Mouse (Mus musculus) large intestine, adult 2 months (tissue): ENCODE results near the gene Fkbp4. TPM values are rescaled to one million over a fixed set of nuclear protein-coding genes. Genes with fewer than 3 reads are reported as not detected.

Experiments used
- DNase-seq: peaks from one replicate; pipeline ENCODE4 v3.0.0-alpha.2; 2012; ENCODE audit warnings: low read depth, low spot score
- WGBS: fragments of 180-500 bp; shearing (Covaris S2); methylation state at CpG from one replicate; pipeline ENCODE4 v1.1.7; 2018; 5-methylcytosine and 5-hydroxymethylcytosine counted together
- polyA plus RNA-seq: library from polyadenylated mRNA; depleted of rRNA; stranded (reverse); fragments of >200 nt; gene quantifications from 2 replicates; pipeline ENCODE4 v1.2.3, GENCODE M21; 2012; rRNA removed

Fkbp4 gene
- polyA plus RNA-seq = 162 and 189 TPM in 2 replicates

DNA sequence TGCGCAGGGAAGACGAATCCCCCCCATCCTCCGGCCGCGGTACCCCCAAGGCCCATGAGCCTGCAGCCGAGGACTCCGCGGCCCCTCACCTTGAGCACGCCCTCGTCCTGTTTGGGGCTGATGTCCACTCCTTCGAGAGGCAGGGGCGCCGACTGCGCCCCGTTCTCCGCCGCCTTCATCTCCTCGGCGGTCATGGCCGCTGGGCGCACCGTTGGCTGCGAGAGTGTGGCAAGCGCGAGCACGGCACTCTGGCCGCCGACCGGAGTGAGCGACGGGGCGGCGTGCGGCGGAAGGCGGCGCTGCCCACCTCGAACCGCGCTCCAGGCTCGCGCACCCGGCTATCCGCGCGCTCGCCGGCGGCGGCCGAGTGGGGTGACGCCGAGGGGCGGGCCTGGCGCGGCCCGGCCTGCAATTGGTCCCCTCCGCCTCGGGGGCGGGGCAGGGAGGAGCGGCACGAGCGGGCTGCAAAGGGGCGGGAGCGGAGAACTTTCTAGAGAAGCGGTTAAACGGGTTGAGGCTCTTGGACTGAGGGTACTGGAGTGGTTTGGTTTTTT, at the start of gene Fkbp4:
Fkbp4 (minus strand) TSS at position 361 of the 554 bp plus-strand sequence.
- 1% methylated on average over 67 of the region's 67 CpGs for WGBS
- DNase-seq = no peak

DNA sequence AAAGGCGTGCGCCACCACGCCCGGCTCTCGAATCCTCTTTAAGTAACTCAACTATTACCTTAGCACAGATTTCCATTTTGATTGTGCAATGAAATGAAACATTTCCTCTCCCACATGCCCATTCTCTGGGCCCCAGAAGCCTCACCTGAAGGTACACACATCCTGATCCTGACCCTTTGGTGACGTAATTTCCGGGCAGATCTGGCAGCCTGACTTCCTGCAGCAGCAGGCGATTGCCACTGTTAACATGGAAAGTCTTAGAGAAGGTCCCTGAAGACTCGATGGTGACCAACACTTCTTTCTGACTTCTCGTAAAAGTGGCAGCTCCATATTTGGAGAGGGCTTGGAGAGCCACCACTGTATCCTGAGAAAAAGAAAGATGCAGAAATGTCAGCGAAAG, 49.3 kb upstream of the Fkbp4 start:
- no peak for DNase-seq
- WGBS = 85% methylated on average over 11 of the region's 11 CpGs

DNA sequence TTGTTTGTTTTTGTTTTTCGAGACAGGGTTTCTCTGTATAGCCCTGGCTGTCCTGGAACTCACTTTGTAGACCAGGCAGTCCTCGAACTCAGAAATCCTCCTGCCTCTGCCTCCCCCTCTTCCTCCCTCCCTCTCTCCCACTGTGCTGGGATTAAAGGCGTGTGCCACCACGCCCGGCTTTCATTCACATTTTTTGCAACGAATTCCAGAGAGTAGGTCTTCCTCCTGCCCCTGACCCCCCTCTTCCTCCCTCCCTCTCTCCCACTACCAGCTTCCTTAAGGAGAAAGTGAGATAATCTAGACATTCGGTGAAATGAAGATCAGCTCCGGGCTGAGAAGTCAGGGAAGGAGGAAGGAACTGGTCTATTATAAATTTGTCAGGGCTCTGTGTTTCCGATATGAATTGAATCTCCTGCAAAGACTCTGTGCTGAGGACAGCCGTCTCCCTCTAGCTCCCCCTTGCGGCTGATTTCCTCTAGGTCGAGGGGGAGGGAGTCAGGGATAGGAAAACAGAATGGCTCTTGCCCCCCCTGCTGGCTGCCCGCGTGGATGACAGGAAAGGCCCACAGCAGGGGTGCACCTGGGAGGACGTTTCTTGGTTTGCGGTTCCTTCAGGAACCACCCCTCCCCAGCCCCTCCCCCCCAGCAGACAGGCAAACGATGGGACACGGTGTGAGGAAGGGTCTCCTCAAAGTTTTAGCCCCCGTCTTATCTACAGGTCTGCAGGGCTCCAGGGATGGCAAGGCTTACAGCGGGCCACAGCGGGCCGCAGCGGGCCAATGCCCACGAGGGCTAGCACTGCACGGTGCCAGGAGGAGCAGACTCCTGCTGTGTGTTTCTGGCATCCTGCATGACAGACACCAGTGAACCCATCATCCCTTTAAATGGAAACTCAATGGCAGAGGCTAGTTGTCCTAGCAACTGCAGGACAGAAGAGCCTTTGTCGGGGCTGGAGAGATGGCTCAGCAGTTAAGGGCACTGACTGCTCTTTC, 41.3 kb upstream of the Fkbp4 start:
- DNase-seq = peak; percentile 92
- 20% methylated on average over 26 of the region's 26 CpGs for WGBS

DNA sequence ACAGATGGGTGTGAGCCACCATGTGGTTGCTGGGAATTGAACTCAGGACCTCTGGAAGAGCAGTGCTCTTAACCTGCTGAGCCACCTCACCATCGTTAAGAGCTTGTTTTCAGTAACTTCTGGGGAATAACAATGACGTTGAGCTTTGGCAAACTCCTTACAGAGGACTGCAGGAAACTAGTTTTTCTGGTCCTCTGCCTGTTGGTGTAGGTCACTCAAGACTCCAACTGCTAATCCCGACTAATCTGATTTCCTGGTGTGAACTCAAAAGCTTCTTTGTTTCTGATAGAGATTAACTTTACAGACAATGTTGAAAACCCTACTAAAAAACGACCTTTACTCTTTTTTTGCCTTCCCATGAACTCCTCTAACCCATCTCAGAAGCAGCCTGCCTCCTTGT, 39.0 kb upstream of the Fkbp4 start:
- WGBS = 22% methylated on average over 4 of the region's 4 CpGs

DNA sequence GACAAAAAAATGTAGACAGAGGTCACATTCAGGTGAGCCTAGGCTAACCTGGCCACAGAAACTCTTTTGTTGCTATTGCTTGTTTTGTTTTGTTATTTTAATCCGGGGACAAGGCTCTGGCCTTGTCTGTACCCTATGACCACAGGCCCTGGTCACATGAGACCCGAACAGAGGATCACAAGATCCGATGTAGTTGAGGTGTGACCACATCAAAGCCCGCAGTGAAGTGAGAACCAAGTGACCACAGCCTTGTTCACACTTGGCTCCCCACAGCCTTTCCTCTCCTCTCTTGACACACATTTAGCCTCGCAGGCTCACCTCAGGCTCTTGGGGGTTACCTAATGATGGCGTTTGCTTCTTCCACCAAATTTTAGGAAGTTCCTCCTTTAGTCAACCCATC, 35.6 kb upstream of the Fkbp4 start:
- WGBS = 84% methylated on average over 6 of the region's 6 CpGs
- DNase-seq = no peak

More for the DNA sequence above, 39.0 kb upstream of the Fkbp4 start:
- DNase-seq = no peak

DNA sequence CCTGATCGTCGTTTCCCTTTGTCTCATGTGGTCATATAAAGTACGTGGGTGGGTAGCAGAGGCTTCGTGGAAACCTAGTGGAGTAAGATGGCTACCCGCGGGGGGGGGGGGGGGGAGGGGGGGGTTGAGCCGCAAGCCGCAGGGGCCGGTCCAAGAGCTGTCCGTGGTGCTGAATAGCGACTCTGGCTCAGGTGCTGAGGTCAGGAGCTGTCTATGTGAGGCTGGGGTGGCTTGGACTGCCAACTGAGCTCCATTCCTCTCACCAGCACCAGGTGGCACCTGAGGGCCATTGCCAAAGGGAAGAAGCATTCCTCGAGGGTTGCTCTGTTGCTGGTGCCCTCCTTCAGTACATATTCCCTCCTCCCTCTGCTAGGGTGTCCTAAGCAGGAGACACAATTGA, 31.0 kb upstream of the Fkbp4 start:
- no peak for DNase-seq
- WGBS = 4% methylated on average over 11 of the region's 12 CpGs

DNA sequence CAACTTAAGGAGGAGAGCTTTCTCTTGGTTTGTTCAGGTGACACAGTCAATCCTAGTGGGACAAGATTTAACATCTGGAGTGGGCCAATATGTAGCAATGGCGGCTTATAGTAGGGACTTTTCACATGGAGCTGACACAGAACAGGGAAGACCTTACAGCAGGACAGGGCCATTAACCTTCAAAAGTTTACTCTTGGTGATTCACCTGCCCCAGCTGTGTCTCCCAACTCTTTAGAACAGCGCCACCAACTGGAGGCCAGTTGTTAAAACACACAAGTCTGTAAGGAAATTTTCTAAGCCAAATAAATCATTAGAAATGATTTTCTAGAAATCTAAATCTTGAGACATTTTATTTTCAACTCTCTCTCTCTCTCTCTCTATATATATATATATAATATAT, 28.8 kb upstream of the Fkbp4 start:
- WGBS = 44% methylated on average over 2 of the region's 2 CpGs
- DNase-seq = no peak

DNA sequence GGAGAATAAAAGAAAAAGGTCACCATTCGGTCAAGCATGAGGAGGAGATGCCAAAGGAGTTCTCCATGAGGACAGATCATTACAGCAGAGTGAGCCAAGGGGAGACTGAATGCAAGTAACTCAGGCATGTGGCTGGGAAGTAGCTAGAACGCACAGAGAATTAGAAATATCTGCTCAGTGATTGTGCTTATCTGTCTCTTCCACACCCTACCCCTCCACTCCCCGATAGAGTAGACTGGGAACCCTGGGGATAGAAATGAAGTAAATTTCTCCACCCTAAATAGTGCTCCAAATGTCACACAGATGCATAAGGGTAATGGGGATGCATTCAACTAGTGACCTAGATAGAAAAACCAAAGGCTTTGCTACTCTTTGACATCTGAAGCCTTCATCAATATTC, 28.1 kb upstream of the Fkbp4 start:
- WGBS = 66% methylated on average over 3 of the region's 3 CpGs
- DNase-seq = no peak

DNA sequence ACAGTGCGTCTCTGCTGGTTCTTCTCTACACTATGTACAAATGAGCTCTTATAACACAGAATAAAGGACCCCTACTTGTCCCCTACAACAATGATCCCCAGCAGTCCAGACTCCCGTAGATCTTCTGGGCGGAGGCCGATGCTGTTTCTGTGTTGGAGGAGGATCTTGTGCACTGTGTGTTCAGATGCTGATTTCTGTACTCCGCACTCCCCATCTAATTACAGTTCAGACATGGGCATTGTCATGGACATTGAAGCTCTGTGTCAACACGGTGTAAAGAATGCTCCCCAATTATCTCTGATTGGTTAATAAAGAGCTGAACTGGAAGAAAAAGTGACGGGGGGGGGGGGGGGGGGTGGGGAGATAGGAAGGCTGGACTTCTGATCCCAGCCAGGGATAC, 27.6 kb upstream of the Fkbp4 start:
- DNase-seq = no peak
- WGBS = 44% methylated on average over 7 of the region's 7 CpGs

DNA sequence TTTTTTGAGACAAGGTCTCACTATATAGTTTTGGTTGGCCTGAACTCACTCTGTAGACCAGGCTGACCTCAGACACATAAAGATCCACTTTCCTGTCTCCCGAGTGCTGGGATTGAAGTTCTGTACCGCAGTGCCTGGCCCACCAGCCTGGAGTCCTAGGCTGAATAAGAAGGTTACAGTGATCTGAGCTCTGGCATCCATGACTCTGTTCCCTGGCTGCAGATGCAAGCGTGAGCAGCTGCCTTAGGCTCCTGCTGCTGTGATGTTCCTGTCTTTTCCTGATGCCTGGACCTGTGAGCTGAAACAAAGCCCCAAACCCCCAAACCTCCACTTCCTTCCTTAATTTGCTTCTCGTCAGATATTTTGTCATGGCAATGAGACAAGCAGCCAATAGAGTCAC, 26.5 kb upstream of the Fkbp4 start:
- DNase-seq = no peak
- 85% methylated on average over 4 of the region's 4 CpGs for WGBS

DNA sequence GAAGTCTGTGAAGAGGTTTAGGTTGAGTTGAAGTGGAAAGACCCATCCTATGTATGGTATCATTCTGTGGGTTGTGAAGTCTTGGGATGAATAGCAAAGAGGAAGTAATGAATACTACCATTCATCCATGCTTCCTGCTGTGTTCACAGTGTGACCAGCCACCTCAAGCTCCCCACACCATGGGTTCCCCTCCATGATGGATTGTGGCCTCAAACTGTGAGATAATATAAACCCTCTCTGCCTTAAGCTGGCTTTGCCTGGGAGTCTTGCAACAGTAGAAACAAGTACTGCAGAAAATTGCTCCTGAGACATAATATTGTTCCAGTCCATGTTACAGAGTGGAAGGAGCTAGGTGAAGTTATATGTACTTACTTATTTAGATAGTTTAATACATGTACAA, 23.1 kb upstream of the Fkbp4 start:
- DNase-seq = no peak

DNA sequence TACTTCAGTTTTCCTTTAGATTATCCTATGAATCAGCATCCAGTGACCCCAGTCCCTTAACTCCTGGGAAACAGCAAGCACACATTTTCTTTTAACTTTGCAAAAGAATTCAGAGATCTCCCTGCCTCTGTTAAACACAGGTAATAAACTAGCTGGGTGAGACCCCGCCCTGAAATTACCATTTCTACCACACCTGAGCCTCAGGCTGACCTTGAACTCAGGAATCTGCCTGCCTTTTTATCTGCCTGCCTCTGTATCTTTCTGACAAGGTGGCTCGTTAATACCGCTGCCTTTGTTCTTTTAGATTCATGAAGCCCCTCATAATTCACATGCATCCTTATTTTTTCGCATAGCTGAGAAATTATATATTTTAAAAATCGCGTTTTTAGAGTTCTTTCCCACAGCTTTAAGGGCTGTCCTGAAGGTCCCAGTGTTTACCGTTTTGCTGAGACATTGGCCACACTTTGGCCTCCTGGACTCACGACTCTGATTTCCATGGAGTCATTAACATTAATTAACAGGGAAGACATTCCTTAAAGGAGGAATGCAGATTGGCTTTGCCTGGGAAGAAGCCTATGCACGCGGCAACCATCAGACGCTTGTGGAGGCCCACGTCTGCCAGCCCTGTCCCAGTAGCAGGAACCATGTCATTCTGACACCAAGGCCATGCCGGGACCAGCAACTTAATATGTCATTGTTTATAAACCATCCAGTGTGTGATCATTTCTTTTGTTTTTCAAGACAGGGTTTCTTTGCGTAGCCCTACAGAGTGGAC, 22.4 kb upstream of the Fkbp4 start:
- WGBS = 85% methylated on average over 14 of the region's 14 CpGs
- DNase-seq = no peak

DNA sequence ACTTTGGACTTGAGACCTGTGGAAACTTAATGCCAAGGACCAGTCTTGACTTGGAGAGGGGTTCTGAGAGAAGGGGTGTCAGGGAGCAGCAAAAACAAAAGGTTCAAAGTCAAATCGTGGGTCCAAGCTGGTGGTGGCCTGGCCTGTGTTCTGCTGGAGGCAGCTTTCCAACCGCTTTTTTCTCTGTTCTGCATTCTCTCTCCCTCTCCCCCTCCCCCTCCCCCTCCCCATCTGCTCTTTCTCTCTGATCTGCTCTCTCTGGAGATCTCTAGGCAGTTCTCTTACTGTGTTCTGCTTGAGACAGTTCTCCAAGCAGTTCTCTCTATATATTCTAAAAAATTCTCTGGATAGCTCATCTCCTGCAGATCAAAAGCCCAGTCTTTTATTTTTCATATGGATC, 21.8 kb upstream of the Fkbp4 start:
- DNase-seq = no peak
- 64% methylated on average over 2 of the region's 2 CpGs for WGBS

DNA sequence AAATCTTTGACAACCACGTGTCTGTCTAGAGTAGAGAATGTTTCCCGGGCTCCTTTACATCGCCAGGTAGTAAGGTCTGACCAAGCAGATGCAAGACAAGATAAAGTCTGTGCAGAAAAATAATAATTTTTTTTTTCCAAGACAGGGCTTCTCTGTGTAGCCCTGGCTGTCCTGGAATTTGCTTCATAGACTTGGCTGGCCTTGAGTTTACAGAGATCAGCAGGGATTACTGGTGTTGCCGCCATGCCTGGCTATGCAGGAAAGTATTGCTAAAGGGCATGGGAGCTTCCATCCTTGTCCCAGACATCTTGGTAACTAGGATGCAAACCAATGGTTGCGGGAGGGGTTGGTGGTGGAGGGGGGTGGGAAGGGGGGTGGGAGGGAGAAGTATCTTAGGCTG, 18.7 kb upstream of the Fkbp4 start:
- 76% methylated on average over 5 of the region's 5 CpGs for WGBS
- DNase-seq = no peak

DNA sequence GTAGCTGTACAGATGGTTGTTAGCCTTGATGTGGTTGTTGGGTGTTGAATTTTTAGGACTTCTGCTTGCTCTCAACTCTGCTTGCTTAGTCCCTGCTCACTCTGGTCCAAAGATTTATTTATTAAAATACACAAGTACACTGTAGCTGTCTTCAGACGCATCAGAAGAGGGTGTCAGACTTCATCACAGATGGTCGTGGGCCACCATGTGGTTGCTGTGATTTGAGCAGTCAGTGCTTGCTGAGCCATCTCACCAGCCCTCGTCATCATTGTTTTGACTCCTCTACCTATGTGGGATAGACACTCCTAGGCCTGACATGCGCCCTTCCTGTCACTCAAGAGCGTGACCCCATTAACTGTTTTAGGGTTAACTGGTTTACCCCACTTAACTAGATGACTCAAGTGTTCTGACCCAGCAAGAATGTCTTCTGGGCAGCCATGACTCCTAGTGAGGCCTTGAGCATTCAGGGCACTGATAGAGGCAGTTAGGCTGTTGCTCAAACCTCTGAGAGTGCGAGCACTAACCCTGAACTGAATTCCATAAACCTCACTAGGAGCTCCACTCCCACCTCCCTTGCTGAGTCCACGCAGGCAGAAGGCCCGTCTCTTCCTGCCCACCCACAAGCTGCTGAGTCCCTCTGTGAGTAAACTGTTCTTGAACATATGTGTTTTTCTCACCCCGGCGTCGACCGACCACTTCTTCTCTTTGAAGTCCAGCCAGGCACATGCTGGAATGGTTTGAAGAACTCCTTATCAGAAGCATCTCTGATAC, 17.5 kb upstream of the Fkbp4 start:
- DNase-seq = no peak
- WGBS = 74% methylated on average over 12 of the region's 12 CpGs

DNA sequence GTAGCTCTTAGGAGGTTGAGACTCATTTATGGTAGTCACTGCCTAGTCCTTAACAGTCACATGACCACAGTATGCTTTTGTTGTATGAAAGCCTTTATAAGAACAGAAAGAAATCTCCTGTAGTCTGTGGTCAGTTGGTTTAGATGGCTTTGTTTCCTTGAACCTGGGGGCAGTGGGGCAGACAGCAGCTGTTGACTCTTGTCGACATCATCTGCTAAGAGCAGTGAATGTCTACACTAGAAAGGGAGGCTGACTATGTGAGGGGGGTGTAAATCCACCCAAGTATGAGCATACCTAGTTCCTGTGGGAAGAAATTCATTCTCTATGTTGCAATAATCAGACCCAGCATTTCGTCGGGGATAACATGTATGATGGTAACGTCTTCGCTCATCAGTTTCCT, 8.6 kb upstream of the Fkbp4 start:
- 96% methylated on average over 5 of the region's 5 CpGs for WGBS
- DNase-seq = no peak

DNA sequence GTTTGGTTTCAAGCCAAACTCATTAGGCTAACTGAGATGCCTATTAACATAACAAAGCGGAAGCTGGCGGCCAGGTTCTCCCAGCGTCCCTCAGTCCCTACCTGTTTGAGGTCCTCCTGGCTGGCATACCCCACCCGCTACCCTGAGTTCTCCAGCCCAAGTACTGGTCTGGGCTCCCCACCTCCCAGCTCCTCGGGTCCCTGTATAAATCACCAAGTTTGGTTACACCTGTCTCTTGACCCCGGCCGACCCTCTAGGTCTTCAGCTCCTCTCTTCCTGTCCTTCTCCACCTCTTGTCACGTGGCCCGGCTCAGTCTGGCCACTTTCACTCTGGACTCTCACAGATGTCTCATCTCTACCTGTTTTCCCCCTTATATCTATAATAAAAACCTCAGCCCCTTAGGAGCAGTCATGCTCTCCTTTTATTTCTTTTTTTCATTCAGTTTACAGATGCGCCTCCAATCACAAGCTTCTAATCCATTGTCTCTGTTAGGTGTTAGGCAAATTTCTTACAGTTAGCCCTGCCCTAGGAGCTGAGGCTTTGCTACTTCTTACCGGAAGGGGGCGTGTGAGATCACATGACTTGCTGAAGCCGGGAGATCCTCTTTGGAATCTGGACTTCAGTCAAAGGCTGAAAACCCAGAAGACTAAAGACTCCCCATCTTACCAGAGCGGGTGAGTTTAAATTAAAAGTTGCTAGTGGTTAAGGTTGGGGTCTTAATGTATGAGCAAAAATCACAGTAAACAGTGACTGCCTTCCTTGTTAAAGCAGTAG, 7.5 kb upstream of the Fkbp4 start:
- WGBS = 26% methylated on average over 14 of the region's 14 CpGs
- no peak for DNase-seq

DNA sequence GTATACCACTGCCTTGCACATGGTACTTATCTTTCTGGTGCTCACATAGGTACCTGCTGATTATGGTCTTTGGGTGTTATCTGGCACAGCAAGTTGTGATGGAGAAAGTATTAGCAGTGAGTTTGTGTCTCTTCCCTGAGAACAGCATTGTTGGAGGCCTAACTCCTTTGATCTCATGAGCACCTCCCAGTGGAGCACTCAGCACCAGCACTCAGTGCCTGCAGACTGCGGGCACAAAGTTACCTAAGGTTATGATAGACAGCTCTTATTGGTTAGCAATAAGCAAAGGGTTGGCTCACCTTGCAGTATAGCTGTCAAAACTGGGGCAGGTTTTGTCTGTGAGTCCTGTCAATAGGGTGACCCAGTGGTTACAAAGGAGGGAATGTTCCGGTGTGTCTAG, 1.8 kb upstream of the Fkbp4 start:
- DNase-seq = no peak
- 80% methylated on average over 2 of the region's 2 CpGs for WGBS

DNA sequence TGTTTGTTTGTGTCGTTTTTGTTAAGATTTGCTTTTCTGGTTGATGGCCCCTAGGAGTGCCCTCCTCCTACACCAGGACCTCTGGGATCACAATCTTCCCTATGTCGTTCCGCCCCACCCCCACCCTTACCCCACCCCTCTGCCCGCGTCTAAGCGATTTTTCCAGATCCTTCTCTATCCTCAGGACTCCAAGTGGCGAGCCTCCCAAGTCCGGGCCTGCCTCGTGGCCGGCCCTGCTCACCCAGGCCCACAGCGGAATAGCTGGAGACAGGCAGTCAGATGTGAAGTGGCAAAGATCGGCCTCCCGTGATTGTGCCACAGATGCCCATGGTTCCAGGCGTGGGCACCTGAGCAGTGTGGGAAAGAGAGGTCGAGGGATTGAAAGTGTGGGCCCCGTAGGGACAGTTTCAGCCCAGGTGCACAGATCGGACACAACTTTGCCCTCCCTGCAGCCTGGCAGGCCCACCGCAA, 429 bp upstream of the Fkbp4 start:
- WGBS = 7% methylated on average over 18 of the region's 18 CpGs
- no peak for DNase-seq
